Mouse (Mus musculus): ENCODE data around the gene Pip5k1b. TPM values are rescaled to one million over a fixed set of nuclear protein-coding genes. Genes with fewer than 3 reads are reported as not detected.

Pip5k1b gene
- total RNA-seq, 1 experiment from 2014 or later, result 13.7 TPM

- ATAC-seq (replicated peaks in 1 of 2; ENCODE audit: insufficient read depth in 1 of 2, low FRiP score in 2 of 2, low TSS enrichment in 1 of 2, low read depth in 1 of 2, poor library complexity in 2 of 2, severe bottlenecking in 2 of 2), result no peak
Measured at GRCm38 (mm10) chr19:24455249-24455960, 100.3 kb downstream of the Pip5k1b start.

GRCm38 (mm10) chr19:24454451-24454850 lies 101.2 kb downstream of the Pip5k1b start:
- no peak for ATAC-seq (replicated peaks in 1 of 2; ENCODE audit: insufficient read depth in 1 of 2, low FRiP score in 2 of 2, low TSS enrichment in 1 of 2, low read depth in 1 of 2, poor library complexity in 2 of 2, severe bottlenecking in 2 of 2)

- ATAC-seq (replicated peaks in 1 of 2; ENCODE audit: insufficient read depth in 1 of 2, low FRiP score in 2 of 2, low TSS enrichment in 1 of 2, low read depth in 1 of 2, poor library complexity in 2 of 2, severe bottlenecking in 2 of 2), result no peak
Measured at GRCm38 (mm10) chr19:24453379-24453778, 102.3 kb downstream of the Pip5k1b start.

- no peak for ATAC-seq (replicated peaks in 1 of 2; ENCODE audit: insufficient read depth in 1 of 2, low FRiP score in 2 of 2, low TSS enrichment in 1 of 2, low read depth in 1 of 2, poor library complexity in 2 of 2, severe bottlenecking in 2 of 2)
Measured at GRCm38 (mm10) chr19:24452441-24452898, 103.2 kb downstream of the Pip5k1b start.

- ATAC-seq (replicated peaks in 1 of 2; ENCODE audit: insufficient read depth in 1 of 2, low FRiP score in 2 of 2, low TSS enrichment in 1 of 2, low read depth in 1 of 2, poor library complexity in 2 of 2, severe bottlenecking in 2 of 2), result no peak
Measured at GRCm38 (mm10) chr19:24451626-24452025, 104.0 kb downstream of the Pip5k1b start.

- peak; percentile 18 to 53; a peak in 3 of 4 replicates for ATAC-seq (replicated peaks in 1 of 2; ENCODE audit: insufficient read depth in 1 of 2, low FRiP score in 2 of 2, low TSS enrichment in 1 of 2, low read depth in 1 of 2, poor library complexity in 2 of 2, severe bottlenecking in 2 of 2)
Measured at GRCm38 (mm10) chr19:24450740-24451139, 104.9 kb downstream of the Pip5k1b start.

- ATAC-seq (replicated peaks in 1 of 2; ENCODE audit: insufficient read depth in 1 of 2, low FRiP score in 2 of 2, low TSS enrichment in 1 of 2, low read depth in 1 of 2, poor library complexity in 2 of 2, severe bottlenecking in 2 of 2), result no peak
Measured at GRCm38 (mm10) chr19:24444322-24444721, 111.3 kb downstream of the Pip5k1b start.

- ATAC-seq (replicated peaks in 1 of 2; ENCODE audit: insufficient read depth in 1 of 2, low FRiP score in 2 of 2, low TSS enrichment in 1 of 2, low read depth in 1 of 2, poor library complexity in 2 of 2, severe bottlenecking in 2 of 2), result no peak
Measured at GRCm38 (mm10) chr19:24439715-24440114, 116.0 kb downstream of the Pip5k1b start.

GRCm38 (mm10) chr19:24434291-24434690 lies 121.4 kb downstream of the Pip5k1b start:
- ATAC-seq (replicated peaks in 1 of 2; ENCODE audit: insufficient read depth in 1 of 2, low FRiP score in 2 of 2, low TSS enrichment in 1 of 2, low read depth in 1 of 2, poor library complexity in 2 of 2, severe bottlenecking in 2 of 2), result no peak

GRCm38 (mm10) chr19:24432447-24432846 lies 123.2 kb downstream of the Pip5k1b start:
- ATAC-seq (replicated peaks in 1 of 2; ENCODE audit: insufficient read depth in 1 of 2, low FRiP score in 2 of 2, low TSS enrichment in 1 of 2, low read depth in 1 of 2, poor library complexity in 2 of 2, severe bottlenecking in 2 of 2), result peak in 1 of 2 experiments; percentile 51; a peak in 1 of 4 replicates

GRCm38 (mm10) chr19:24431381-24431780 lies 124.3 kb downstream of the Pip5k1b start:
- ATAC-seq (replicated peaks in 1 of 2; ENCODE audit: insufficient read depth in 1 of 2, low FRiP score in 2 of 2, low TSS enrichment in 1 of 2, low read depth in 1 of 2, poor library complexity in 2 of 2, severe bottlenecking in 2 of 2), result no peak

- no peak for ATAC-seq (replicated peaks in 1 of 2; ENCODE audit: insufficient read depth in 1 of 2, low FRiP score in 2 of 2, low TSS enrichment in 1 of 2, low read depth in 1 of 2, poor library complexity in 2 of 2, severe bottlenecking in 2 of 2)
Measured at GRCm38 (mm10) chr19:24428011-24428410, 127.7 kb downstream of the Pip5k1b start.

- ATAC-seq (replicated peaks in 1 of 2; ENCODE audit: insufficient read depth in 1 of 2, low FRiP score in 2 of 2, low TSS enrichment in 1 of 2, low read depth in 1 of 2, poor library complexity in 2 of 2, severe bottlenecking in 2 of 2), result no peak
Measured at GRCm38 (mm10) chr19:24427258-24427657, 128.4 kb downstream of the Pip5k1b start.

- ATAC-seq (replicated peaks in 1 of 2; ENCODE audit: insufficient read depth in 1 of 2, low FRiP score in 2 of 2, low TSS enrichment in 1 of 2, low read depth in 1 of 2, poor library complexity in 2 of 2, severe bottlenecking in 2 of 2), result no peak
Measured at GRCm38 (mm10) chr19:24426759-24427181, 128.9 kb downstream of the Pip5k1b start.

- no peak for ATAC-seq (replicated peaks in 1 of 2; ENCODE audit: insufficient read depth in 1 of 2, low FRiP score in 2 of 2, low TSS enrichment in 1 of 2, low read depth in 1 of 2, poor library complexity in 2 of 2, severe bottlenecking in 2 of 2)
Measured at GRCm38 (mm10) chr19:24418030-24418429, 137.6 kb downstream of the Pip5k1b start.

GRCm38 (mm10) chr19:24417659-24418004 lies 138.0 kb downstream of the Pip5k1b start:
- 0 out of 4 replicates have a peak, but pooled peaks of 1 of the 2 experiments have one; percentile 22 for ATAC-seq (replicated peaks in 1 of 2; ENCODE audit: insufficient read depth in 1 of 2, low FRiP score in 2 of 2, low TSS enrichment in 1 of 2, low read depth in 1 of 2, poor library complexity in 2 of 2, severe bottlenecking in 2 of 2)

GRCm38 (mm10) chr19:24416975-24417658 lies 138.6 kb downstream of the Pip5k1b start:
- ATAC-seq (replicated peaks in 1 of 2; ENCODE audit: insufficient read depth in 1 of 2, low FRiP score in 2 of 2, low TSS enrichment in 1 of 2, low read depth in 1 of 2, poor library complexity in 2 of 2, severe bottlenecking in 2 of 2), result no peak

GRCm38 (mm10) chr19:24415778-24416621 lies 139.7 kb downstream of the Pip5k1b start:
- no peak for ATAC-seq (replicated peaks in 1 of 2; ENCODE audit: insufficient read depth in 1 of 2, low FRiP score in 2 of 2, low TSS enrichment in 1 of 2, low read depth in 1 of 2, poor library complexity in 2 of 2, severe bottlenecking in 2 of 2)
